Mouse (Mus musculus) myocyte (in vitro differentiated cells): ENCODE results near the gene Slc1a3.

ENCODE experiments used
- CEBPB ChIP-seq: IDR thresholded peaks from 2 replicates; pipeline ENCODE4 v1.6.1; 2011; ENCODE audit warnings: mild to moderate bottlenecking, moderate library complexity; ENCODE audit not compliant: poor library complexity, insufficient read depth, severe bottlenecking
- MAX ChIP-seq: IDR thresholded peaks from one replicate; pipeline ENCODE4 v1.6.1; 2011; ENCODE audit warnings: low read depth, mild to moderate bottlenecking, control low read depth
- MYOD1 ChIP-seq, 3 experiments: IDR thresholded peaks; one replicate each; pipeline ENCODE4 v1.6.1; 2011; ENCODE audit warnings: control low read depth in 2 of 3, low read depth in 2 of 3, mild to moderate bottlenecking in 2 of 3, moderate library complexity in 1 of 3; ENCODE audit not compliant: insufficient read length in 2 of 3, control insufficient read depth in 1 of 3
- MYOG ChIP-seq, 3 experiments: IDR thresholded peaks; one replicate each; pipeline ENCODE4 v1.6.1; 2011; ENCODE audit warnings: control low read depth in 2 of 3, low read depth in 2 of 3, mild to moderate bottlenecking in 2 of 3; ENCODE audit not compliant: insufficient read length in 2 of 3, control insufficient read depth in 1 of 3, insufficient read depth in 1 of 3
- POLR2A ChIP-seq: IDR thresholded peaks from one replicate; pipeline ENCODE4 v1.6.1; 2011; ENCODE audit warnings: low read depth, mild to moderate bottlenecking, control low read depth, moderate library complexity; ENCODE audit not compliant: insufficient read length
- POLR2AphosphoS2 ChIP-seq: IDR thresholded peaks from one replicate; pipeline ENCODE4 v1.6.1; 2011; ENCODE audit warnings: low read depth, control low read depth; ENCODE audit not compliant: insufficient read length
- TCF12 ChIP-seq: IDR thresholded peaks from one replicate; pipeline ENCODE4 v1.6.1; 2011; ENCODE audit warnings: mild to moderate bottlenecking, control low read depth; ENCODE audit not compliant: poor library complexity, insufficient read depth, severe bottlenecking
- TCF3 ChIP-seq: IDR thresholded peaks from one replicate; pipeline ENCODE4 v1.6.1; 2011; ENCODE audit warnings: low read depth, control low read depth; ENCODE audit not compliant: insufficient read length
- USF1 ChIP-seq: IDR thresholded peaks from one replicate; pipeline ENCODE4 v1.6.1; 2011; ENCODE audit warnings: low read depth, mild to moderate bottlenecking, control low read depth, moderate library complexity

DNA sequence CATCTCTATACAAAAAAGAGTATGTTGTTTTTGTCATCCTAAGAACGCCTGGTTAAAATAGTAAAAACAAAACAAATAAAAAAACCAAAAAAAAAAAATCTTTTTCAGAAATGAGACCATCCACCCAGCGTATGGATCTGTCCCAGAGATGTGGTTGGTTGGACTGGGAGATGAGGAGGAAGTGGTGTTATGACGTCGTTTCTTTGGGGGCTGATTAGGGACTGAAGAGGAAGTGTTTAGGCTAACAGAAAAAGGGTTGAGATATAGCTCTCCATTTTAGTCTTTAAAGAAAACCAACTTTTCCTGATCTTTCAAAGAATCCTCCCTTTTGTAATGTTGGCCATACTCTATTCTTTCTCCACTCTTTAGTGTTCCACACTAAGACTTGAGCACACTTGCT, 75.8 kb downstream of the Slc1a3 start:
- TF ChIP-seq POLR2A (no peak), USF1 (no peak), POLR2AphosphoS2 (no peak), MAX (no peak), MYOD1 (IDR thresholded peaks at IDR 0.05; ENCODE audit: control insufficient read depth in 1 of 3, insufficient read length in 2 of 3, low read depth in 2 of 3) (no peak), TCF3 (no peak), MYOG (IDR thresholded peaks at IDR 0.05; ENCODE audit: control insufficient read depth in 1 of 3, insufficient read depth in 1 of 3, insufficient read length in 2 of 3, low read depth in 2 of 3) (no peak), TCF12 (no peak), CEBPB (no peak)
